Mouse (Mus musculus): ENCODE measurements around the gene Relt.
"Not testable (repeated sequence)": the region's sequence is repeated elsewhere in the genome, so short reads cannot be mapped to it uniquely, and the experiment has no call there.

The Relt gene

DNA sequence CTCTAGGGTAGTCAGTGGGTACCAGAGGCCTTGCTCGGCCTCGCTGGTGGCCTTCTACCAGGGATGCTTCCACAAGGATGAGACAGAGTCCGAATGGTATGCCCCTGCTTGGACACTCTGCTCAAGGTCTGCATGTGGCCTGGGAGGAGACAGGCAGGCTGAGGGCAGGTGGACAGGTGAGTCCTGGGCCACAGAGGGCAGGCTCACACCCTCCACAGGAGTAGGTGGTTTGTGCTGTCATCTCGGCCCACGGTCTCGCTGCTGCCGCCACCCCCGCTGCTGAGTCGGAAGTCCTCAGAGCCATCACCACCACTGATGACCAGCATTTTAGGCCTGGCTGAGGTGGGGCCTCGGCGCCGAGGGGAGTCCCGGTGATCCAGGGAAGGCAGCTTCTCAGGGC is 10.0 kb upstream of the Relt start:
- DNase-seq, result no peak

DNA sequence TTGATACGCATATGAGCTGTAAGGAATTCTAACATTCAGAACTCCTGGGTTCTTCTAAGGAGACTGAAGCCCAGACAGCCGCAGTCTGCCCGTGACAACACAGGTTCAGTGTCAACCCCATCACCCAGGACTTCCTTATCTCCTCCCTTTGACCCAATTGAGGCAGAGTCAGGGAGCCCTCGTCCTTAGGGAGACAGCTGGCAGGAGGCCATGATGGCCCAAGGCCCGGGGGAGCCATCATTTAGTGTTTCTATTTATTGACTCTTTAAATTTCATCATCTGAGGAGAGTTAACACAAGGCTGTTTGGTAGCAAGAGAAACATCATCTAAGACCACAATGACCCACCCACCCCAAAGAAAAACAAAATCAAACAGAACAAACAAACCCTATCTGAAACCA is 8.6 kb upstream of the Relt start:
- DNase-seq, result peak; percentile 46 to 57

DNA sequence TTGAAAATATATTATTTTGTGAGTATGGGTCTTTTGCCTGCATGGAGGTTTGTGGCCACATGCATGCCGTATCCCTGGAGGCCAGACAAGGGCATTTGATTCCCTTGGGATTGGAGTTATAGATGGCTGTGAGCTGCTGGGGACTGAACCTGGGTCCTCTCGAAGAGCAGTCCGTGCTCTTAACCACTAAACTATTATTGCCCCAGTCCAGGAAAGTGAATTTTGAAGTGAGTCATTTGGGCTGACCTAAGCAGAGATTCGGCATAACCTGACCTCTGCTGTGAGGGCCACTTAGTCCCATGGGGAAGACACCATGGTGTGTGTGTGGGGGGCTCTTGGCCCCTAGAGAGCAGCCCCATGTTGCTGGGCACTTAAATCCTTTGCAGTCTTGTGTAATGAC is 8.1 kb upstream of the Relt start:
- no peak for DNase-seq

GRCm38 (mm10) chr7:100869877-100870629 is 6.8 kb upstream of the Relt start:
- no peak for DNase-seq

GRCm38 (mm10) chr7:100868551-100868950 is 5.3 kb upstream of the Relt start:
- peak in 1 of 2 experiments; percentile 28 for DNase-seq

- no peak for DNase-seq
Observed at GRCm38 (mm10) chr7:100867561-100867960, 4.3 kb upstream of the Relt start.

- peak; percentile 79 to 84 for DNase-seq
Observed at GRCm38 (mm10) chr7:100866675-100867074, 3.4 kb upstream of the Relt start.

DNA sequence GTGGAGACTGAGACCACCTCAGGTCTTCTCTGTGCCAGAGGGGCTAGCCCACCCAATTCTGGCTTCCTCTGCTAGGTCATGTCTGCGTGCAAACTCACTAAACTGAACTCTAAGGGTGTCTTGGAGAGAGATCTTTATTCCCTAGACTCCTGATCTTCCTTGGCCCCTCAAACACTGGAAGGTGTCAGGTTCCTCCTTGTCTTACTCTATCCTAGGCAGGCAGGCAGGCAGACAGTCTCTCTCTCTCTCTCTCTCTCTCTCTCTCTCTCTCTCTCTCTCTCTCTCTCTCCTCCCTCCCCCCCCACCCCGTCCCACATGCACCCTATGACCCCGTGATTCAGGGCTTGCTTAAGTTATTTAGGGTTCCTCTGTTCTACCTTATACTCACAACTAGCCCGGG is 893 bp downstream of the Relt start:
- DNase-seq, result no peak

DNA sequence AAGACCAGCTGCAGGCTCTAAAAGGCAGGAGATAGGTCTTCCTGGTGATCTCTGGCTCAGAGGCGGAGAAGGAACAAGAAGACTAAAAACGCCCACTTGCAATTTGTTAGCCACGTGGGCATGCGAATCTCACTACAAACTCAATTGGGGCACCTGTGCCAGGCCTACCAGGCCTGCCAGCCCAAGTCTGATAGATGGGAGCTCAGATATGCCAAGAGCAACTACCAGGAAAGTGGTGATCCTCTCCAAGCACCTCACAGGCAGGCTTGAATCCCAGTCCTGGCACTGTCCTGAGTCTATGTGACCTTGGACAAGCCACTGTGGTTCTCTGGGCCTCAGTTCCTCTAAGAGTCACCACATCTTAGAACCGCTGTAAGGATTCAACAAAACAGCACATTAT is 2.0 kb downstream of the Relt start:
- DNase-seq, result no peak

GRCm38 (mm10) chr7:100860450-100860849 is 2.8 kb downstream of the Relt start:
- no peak for DNase-seq

DNA sequence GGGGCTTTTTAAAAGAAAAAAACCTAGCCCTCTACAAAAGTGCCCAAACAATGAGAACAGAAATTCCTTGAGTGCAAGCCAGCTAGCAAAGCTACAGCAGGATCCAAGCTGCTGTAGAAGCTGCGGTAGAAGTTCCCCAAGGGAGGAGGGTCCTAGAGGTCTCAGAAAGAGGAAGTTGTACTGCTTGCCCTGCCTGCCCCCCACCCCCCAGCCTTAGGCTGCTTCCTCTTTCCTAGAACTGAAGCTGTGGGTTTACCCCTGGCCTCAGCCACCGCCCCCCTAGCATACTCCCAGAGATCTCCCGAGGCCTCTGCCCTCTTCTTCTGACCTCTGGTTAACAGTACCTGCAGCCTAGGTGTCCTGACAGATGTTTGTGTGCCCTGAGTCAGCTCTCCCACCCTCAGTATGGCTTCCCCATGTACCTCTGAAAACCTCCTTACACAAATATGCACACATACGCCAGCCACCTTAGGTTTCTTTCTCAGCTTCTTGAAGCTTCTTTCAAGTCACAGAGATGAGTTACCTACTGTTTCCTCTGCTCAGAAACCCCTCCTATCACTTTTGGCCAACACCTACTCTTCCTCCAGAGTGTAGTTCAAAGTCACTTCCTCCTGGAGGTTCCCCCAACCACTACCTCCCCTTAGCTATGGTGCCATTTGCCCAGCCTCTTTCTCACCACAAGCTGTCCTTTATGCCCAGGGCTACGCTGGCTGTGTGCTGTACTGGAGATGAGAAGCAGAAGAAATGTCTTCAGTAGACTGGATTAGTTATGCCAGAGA is 7.3 kb downstream of the Relt start:
- peak; percentile 54 to 75 for DNase-seq

DNA sequence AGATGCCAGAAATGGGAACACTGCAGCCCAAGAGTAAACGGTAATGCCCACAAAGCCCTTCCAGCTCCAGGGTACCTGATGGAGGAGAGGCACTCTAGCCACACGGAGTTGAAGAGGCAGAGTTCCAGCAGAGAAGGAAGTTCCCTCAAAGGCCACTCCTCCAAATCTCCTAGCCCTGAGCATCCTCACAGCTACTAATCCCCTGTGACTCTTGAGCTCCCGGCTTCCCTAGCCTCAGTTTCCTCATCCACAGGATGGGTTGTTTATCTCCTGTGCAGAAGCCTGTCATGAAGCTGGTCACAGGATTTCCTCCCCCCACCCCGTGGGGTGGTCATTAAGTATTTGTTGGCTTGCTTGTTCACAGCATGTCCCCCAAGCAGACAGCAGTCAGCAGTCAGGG is 7.9 kb downstream of the Relt start:
- DNase-seq, result peak; percentile 26 to 35

GRCm38 (mm10) chr7:100854861-100855260 is 8.4 kb downstream of the Relt start:
- no peak for DNase-seq

GRCm38 (mm10) chr7:100854137-100854814 is 9.0 kb downstream of the Relt start:
- peak in 1 of 2 experiments; percentile 33 for DNase-seq

DNA sequence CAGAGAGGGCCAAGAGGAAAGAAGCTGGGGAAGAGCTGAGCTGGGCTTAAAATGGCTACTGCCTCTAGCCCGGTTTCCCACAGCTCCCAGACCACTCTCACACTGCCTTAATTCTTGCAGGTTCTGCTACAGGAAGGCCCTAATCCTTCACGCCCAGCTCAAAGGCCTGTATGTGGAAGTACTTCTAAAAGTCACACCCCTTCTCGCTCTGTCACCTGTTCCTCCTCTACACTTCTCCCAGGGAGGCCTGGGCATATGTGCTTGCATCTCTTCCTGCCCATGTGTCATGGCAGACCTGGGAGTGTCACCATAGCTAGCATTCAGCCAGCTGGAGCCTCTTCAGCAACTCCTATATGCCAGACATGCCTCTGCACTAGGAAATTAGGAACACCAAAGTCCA is 9.8 kb downstream of the Relt start:
- no peak for DNase-seq

GRCm38 (mm10) chr7:100851481-100852356 is 11.5 kb downstream of the Relt start:
- peak in 1 of 2 experiments; percentile 47 for DNase-seq

DNA sequence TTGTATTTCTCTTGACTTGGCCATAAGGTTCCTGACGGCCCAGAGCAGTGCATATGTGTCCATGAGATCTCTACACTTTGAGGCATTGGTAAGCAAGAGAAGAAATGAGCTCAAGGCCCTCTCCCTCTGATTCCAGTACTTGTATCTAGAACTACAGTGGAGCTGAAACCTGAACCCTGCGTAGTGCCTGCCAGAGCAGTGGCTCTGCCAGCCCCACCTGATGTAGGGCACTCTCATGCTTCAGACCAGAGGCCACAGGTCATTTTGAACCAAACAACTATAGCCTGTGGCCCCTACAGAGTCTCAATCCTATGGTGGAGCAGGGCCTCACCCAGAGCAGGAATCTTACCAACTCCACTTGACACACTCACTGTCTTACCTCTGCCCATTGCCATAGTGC is 13.7 kb downstream of the Relt start:
- no peak for DNase-seq

- peak; percentile 89 to 91 for DNase-seq
Observed at GRCm38 (mm10) chr7:100848744-100849143, 14.5 kb downstream of the Relt start.

- no peak for DNase-seq
Observed at GRCm38 (mm10) chr7:100847131-100847530, 16.1 kb downstream of the Relt start.

DNA sequence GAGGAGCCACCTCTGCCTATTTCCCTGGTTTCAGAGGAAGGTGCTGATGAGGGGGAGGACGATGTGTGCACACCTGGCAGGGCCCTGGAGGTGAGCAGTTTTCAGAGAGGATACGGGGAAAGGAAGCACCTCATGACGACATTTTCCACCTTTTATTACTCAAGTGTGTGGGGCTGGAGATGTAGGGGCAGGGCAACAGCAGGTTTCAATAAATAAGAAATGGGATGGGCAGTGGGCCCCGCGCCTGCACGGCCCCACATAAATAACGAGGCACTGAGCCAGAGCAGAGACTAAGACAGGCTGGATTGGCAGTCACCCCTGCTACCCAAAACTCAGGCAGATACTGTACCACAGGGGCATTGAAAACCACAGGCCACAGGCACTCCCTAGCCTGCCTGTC is 17.2 kb downstream of the Relt start:
- DNase-seq, result not testable (repeated sequence)

GRCm38 (mm10) chr7:100845412-100845811 is 17.8 kb downstream of the Relt start:
- DNase-seq, result peak; percentile 67 to 78

DNA sequence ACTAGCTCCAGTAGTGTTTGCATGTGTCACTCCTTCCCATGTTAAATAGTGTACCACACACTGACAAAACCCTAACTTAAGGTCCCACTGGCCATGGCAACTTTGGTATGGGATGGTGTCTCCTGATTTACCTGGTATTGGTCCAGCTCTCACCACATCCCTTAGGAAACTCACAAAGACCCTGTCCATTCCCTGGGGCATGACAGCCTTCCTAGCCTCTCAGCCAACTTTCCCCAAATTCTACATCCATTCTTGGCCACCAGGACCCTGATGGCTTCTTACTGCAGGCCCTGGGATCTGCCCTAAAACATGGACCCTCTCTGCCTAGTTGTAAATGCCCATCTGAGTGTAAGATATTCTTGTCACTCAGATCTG is 18.2 kb downstream of the Relt start:
- no peak for DNase-seq

Data from kidney, postnatal 4 days (tissue).